Mouse (Mus musculus): ENCODE results near the gene Egln1.

Gene Egln1

GRCm38 (mm10) chr8:124909936-124910335 is 39.2 kb downstream of the Egln1 start:
- DNase-seq (ENCODE audit: extremely low spot score, low spot score) = no peak

GRCm38 (mm10) chr8:124905482-124905881 is 43.6 kb downstream of the Egln1 start:
- no peak for DNase-seq (ENCODE audit: extremely low spot score, low spot score)

GRCm38 (mm10) chr8:124903198-124903597 is 45.9 kb downstream of the Egln1 start:
- no peak for DNase-seq (ENCODE audit: extremely low spot score, low spot score)

GRCm38 (mm10) chr8:124898251-124898905 is 50.7 kb downstream of the Egln1 start:
- DNase-seq (ENCODE audit: extremely low spot score, low spot score) = no peak

- peak; percentile 99 for DNase-seq (ENCODE audit: extremely low spot score, low spot score)
Observed at GRCm38 (mm10) chr8:124897386-124898250, 51.5 kb downstream of the Egln1 start, which contains the start of the genes Exoc8 and Sprtn. TSS of gene Exoc8 (minus strand) at chr8:124897705. TSS of gene Sprtn (plus strand) at chr8:124897886.

GRCm38 (mm10) chr8:124896632-124897385 is 52.3 kb downstream of the Egln1 start:
- DNase-seq (ENCODE audit: extremely low spot score, low spot score) = peak; percentile 68

GRCm38 (mm10) chr8:124896010-124896631 is 53.0 kb downstream of the Egln1 start:
- DNase-seq (ENCODE audit: extremely low spot score, low spot score) = no peak

- no peak for DNase-seq (ENCODE audit: extremely low spot score, low spot score)
Observed at GRCm38 (mm10) chr8:124892596-124892995, 56.5 kb downstream of the Egln1 start.

- no peak for DNase-seq (ENCODE audit: extremely low spot score, low spot score)
Observed at GRCm38 (mm10) chr8:124888385-124888784, 60.7 kb downstream of the Egln1 start.

GRCm38 (mm10) chr8:124878946-124879526 is 70.1 kb downstream of the Egln1 start:
- DNase-seq (ENCODE audit: extremely low spot score, low spot score) = no peak

GRCm38 (mm10) chr8:124878141-124878540 is 71.0 kb downstream of the Egln1 start:
- no peak for DNase-seq (ENCODE audit: extremely low spot score, low spot score)

- no peak for DNase-seq (ENCODE audit: extremely low spot score, low spot score)
Observed at GRCm38 (mm10) chr8:124872690-124873089, 76.4 kb downstream of the Egln1 start.

GRCm38 (mm10) chr8:124872081-124872480 is 77.0 kb downstream of the Egln1 start:
- DNase-seq (ENCODE audit: extremely low spot score, low spot score) = no peak

GRCm38 (mm10) chr8:124871474-124871873 is 77.7 kb downstream of the Egln1 start:
- DNase-seq (ENCODE audit: extremely low spot score, low spot score) = no peak

- no peak for DNase-seq (ENCODE audit: extremely low spot score, low spot score)
Observed at GRCm38 (mm10) chr8:124869708-124870107, 79.4 kb downstream of the Egln1 start.

GRCm38 (mm10) chr8:124867126-124867525 is 82.0 kb downstream of the Egln1 start:
- DNase-seq (ENCODE audit: extremely low spot score, low spot score) = no peak

- DNase-seq (ENCODE audit: extremely low spot score, low spot score) = no peak
Observed at GRCm38 (mm10) chr8:124866669-124867068, 82.5 kb downstream of the Egln1 start.

- peak; percentile 27 for DNase-seq (ENCODE audit: extremely low spot score, low spot score)
Observed at GRCm38 (mm10) chr8:124863729-124864128, 85.4 kb downstream of the Egln1 start.

GRCm38 (mm10) chr8:124863163-124863677 is 85.9 kb downstream of the Egln1 start:
- no peak for DNase-seq (ENCODE audit: extremely low spot score, low spot score)

- DNase-seq (ENCODE audit: extremely low spot score, low spot score) = peak; percentile 98
Observed at GRCm38 (mm10) chr8:124862321-124863162, 86.6 kb downstream of the Egln1 start, which contains the start of the genes Gnpat and 2810004N23Rik. TSS of gene Gnpat (plus strand) at chr8:124863033. TSS of gene 2810004N23Rik (minus strand) at chr8:124863120.

All from neural tube, embryonic 10.5 days (tissue).